Mouse (Mus musculus) adrenal gland, postnatal 4 days (tissue): ENCODE results near the gene Slc22a5. TPM values are rescaled to one million over a fixed set of nuclear protein-coding genes. Genes with fewer than 3 reads are reported as not detected.
"Not testable (repeated sequence)": the region's sequence is repeated elsewhere in the genome, so short reads cannot be mapped to it uniquely, and the experiment has no call there.

Experiments used
- DNase-seq, 2 experiments: peaks; one replicate each; pipeline ENCODE4 v3.0.0; 2021 to 2022; ENCODE audit warnings: low spot score in 2 of 2, mixed read lengths in 2 of 2
- long read RNA-seq, 2 experiments: library from polyadenylated mRNA; stranded (forward); transcript quantifications; one replicate each; pipeline ENCODE4 v2.0.0; 2021
- total RNA-seq, 2 experiments: library from RNA; stranded (reverse); gene quantifications; 2 replicates each; pipeline ENCODE4 v1.2.3; 2021

The Slc22a5 gene
- 10 to 100 TPM; 22.0 to 31.1 TPM for total RNA-seq
- long read RNA-seq, experiment 1, transcript Slc22a5-201 (10 exons, 3,062 nt) = major isoform, 14 of 26 reads
- long read RNA-seq, experiment 1, partial matches to known transcripts = 1 of 26 reads
- long read RNA-seq, experiment 1, other reads (novel, unspliced or antisense) = 11 of 26 reads
- long read RNA-seq, experiment 2, transcript Slc22a5-201 (10 exons, 3,062 nt) = major isoform, 49 of 73 reads
- long read RNA-seq, experiment 2, partial matches to known transcripts = 8 of 73 reads
- long read RNA-seq, experiment 2, other reads (novel, unspliced or antisense) = 16 of 73 reads

DNA sequence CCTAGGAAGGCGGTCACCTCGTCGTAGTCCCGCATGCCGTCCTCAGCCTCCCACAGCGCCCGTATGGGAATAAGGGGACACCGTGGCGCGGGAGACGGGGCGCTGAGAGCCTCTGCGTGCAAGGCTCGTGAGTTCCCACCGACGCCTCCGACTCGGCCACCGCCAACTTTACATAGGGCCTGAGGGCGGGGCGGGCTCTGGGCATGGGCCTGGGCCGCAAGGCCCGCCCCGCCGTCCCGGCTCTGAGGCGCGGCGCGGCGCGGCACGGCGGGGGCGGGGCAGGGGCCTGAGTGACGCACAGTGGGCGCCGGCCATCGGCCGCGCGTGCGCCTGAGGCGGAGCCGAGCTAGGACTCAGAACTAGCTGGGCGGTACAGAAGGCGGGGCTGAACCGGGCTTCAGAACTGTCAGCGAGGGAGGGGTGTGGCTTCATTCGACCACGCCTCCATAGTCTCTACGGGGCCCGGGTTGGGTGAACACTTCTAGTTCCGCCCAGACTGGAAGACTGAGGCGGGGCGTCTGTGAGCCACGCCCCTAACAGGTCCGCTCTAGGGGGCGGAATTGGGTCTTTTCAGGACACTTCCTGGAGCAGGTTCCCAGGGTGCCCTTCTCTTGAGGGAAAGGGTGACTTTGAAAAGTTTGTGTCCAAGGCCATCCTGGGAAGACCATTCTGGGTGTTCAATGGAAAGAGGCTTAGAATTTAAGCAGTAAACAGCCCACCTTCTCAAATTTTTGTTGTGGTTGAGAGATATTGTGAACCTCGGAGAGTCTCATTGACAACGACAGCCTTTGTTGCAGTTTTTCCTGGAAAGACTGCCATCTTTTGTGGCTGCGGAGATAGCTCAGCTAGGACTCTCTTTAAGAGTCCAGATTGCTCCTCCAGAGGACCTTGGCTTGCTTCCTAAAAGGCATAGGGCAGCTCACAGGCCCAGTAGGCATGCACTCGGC is at the start of gene Slc22a5:
Gene Slc22a5 (minus strand): TSS at position 156 of the 947 bp plus-strand sequence.
- peak; percentile 96 to 97 for DNase-seq

DNA sequence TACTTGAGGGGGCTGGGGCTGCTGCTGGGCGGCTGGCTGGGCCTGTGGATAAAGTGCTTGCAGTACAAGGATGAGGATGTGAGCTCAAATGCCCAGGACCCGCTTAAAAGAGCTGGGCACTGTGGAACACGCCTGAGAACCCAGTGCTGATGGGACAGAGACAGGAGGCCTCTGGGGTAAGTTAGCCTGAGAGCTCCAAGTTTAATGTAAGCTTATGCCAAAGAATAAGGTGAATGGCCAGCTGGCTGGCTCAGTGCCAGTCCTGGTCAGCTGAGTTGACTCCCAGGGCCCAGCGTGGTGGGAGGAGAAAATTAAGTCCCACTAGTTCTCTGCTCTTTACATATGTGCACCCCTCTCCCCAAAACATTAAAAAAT is 40.5 kb upstream of the Slc22a5 start:
- not testable (repeated sequence) for DNase-seq

DNA sequence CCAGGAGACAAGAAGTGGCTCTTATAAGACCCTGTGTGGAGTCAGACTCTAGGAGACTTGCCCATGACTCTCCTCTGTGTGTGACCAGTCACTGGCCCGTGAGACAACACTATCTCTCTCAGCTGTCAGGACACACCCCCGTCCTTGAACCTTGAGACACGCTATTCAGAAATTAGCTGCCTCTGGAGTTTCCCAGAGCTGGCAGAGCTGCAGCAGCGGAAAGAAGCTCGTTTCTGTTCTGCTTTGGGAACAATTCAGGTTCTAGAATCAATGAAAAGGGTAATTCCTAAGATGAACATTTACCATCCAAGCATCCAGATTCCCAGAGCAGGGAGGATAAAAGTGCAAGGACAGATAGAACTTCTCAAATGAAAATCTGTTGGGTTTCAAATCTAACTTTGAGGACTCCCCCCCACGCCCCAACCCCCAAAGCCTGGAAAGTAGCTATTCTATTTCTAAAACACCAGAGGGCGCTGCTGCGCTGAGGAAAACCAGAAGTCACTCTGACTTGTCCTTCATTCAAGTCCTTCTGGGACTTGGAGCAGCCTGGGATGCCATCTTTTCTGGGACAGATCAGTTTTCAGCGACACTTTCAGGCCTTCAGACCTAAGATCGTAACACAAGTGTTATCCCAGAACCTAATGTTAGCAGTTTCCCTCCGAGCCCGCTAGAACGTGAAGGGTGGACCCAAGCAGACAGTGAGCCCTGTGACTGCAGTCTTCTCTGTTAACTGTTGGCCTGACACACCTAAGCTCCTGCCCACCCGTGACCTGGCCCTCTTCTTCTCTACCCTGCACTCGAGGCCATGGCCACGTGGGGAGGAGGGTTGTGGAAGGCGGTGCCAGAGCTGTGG is 39.9 kb upstream of the Slc22a5 start:
- peak; percentile 6 to 38 for DNase-seq

DNA sequence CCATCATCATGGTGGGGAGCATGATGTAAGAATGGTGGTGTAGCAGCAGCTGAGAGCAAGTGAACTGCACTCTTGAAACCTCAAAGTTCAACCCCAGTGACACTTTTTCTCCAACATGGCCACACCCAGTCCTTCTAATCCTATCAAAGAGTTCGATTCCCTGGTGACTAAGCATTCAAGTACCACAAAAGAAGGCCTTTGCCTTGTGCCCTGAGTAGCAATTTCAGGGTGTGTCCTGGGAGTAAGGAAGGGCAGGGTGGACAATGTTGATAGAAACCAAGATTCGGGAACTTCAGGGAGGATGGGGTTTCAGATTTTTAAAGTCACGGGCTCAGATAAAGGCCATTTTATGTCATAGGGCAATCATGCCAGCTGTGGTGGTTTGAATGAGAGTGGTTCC is 38.3 kb upstream of the Slc22a5 start:
- DNase-seq = no peak

DNA sequence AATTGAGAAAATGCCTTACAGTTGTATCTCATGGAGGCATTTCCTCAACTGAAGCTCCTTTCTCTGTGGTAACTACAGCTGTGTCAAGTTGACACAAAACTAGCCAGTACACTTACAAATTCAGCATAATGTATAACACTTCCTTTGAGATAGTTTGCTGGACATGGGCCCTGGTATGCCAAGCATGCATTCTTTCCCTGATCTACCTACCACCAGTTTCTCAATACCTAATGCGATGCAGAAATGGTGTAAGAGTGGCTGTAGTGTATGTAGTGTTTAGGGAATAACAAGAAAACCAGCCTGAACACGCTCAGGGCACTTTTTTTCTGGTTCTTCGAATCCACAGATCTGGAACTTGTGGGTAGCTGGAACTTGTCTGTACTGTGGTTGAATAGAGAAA is 37.1 kb upstream of the Slc22a5 start:
- DNase-seq = no peak

DNA sequence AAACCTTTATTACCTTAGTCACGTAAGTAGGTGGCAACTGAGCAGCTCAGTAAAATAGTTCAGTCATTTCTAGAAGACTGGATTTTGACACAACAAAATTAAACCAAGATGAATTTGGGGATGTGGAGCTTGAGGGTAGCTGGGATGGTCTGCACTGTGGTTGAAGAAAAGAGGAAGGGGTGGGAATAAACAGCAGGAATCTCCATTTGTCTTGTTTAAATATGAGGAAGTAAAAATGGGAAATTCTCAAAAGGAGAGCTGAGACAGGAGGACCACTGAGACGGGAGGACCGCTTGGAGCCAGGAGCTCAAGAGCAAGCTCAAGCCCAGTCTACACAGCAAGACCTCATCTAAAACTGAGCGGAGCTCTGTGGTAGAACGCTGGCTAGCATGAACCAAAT is 34.8 kb upstream of the Slc22a5 start:
- no peak for DNase-seq

DNA sequence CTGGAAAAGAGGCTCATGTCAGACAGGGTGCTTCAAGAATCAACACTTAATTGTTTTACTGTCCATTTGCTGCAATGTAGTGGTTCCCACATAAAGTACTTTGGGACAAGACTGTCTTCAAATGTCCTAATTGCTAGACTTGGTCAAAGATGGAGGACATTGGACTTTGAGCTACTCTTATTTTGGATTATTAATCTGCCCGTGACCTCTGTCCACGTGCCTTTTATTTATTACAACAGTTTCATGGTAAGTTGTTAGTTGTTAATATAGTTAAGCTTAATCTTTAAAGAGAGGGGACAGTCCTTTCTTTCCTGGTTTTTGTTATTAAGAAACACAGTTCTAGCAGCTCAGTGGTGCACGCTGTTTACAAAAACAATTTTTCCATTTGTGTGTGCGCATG is 27.4 kb upstream of the Slc22a5 start:
- DNase-seq = no peak

DNA sequence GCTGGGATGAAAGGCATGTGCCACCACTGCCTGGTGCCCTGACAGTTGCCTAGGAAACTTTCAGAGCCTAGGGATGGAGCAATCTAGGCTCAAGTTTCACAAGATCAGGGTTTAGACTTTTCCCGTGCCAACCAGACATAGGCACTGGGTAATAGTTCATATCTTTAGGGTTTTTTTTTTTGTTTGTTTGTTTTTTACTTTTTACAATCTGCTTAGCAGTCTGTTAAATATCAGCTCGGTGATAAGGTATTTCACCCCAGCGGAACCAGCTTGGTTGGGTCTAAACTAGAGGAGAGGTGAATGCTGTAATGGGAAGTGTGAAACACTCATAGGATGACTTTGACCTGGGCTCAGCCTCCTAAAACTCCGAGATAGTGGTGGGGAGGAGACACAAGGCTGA is 19.6 kb upstream of the Slc22a5 start:
- no peak for DNase-seq

DNA sequence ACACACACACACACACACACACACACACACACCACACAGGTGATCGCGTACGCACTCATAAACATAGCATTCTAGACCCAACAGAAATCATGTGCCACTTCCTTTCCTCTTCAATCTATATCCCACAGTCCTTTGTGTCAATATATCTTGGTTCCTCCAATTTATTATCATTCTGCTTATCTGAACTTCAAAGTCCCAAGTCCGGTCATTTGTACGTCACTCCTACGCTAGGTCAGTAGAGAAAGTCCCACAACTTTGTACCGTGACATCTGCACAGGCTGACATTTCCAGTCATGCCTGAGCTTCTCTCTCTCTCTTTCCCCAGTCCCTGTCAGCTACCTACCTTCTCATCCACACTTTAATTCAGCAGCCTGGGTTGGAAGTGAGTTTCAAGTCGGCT is 17.2 kb upstream of the Slc22a5 start:
- no peak for DNase-seq

DNA sequence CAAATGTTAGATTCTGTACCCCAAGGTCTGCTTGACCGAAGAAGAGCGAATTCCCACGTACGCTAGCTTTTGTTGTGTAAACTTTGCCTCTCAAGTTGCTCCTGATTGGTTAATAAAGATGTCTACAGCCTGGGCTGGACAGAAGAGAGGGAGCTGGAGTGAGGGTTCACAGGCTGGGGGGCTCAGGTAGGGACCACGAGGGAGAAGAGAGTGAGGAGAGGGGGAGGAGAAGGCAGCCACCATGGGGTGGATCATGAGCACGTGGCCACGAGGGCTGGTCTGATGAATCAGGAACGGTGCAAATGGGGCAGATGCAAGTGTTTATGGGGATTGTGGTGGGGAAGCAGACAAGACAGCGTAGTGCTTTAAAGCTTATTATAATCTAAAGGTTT is 13.1 kb upstream of the Slc22a5 start:
- DNase-seq = no peak

DNA sequence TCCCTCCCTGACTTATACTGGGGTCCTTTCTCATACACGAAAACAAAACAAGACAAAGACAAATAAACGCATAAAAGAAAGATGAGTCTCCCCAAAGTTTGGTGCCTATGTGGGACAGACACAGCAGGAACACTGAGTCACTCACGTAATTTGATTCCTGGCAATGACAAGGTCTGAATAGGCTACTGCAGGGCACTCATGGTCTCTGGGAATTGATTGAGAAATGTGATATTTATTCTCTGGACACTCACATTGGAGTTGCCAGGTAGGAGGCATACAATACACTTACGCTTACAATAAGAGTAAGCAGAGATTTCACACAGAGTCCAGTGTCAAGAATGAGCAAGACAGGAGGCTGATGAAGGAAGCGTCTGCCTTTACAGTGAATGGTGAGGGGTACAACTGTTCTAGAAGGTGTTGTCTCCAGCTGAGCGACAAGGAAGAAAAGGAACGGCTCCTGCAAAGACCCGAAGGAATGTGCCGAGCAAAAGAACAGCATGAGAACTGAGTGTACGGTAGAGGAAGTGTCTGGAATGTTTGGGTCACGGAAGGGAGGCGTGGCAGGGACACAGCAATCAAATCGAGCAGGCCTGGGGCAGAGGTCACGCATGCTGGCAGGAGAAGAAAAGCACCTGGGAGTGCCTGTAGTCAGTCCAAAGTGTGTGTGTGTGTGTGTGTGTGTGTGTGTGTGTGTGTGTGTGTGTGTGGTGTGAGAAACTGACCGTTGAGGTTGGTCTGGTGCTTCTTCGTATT is 12.5 kb upstream of the Slc22a5 start:
- DNase-seq = no peak

DNA sequence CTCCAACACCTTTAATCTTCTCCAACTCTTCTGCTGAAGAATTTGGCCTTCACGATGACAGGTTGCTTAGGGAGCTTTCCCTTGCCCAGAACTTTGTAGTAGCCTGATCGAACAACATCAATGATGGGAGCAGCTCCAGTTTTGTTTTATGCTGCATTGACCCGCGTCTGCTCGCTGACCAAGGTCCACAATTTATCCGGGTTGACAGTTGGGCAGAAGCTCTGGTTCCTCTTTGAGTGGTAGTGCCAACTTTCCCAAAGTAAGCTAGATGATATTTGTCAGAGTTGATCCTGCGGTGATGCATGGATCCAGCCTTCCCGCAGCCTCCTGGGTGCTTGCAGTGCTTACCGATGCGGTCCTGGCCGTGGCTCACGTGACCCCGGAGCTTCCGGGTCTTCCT is 11.3 kb upstream of the Slc22a5 start:
- no peak for DNase-seq

DNA sequence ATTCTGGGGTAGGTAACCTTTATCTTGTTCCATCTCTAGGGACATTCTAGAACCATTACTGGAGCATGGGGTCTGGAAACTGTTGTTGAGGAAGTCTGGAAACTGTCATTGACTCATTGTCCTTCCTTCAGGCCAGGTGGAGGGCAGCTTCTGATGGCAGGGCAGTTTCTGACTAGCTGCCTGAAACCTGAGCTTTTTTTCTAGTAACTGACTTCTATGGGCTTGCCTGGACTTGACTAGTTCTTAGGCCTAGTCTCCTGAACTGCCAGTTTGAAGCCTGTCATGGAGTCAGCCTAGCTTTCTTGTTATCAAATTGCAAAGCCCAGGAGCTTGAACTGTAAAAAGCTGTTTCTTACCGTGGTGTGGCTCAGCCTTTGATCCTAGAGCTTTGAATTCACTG is 9.5 kb upstream of the Slc22a5 start:
- no peak for DNase-seq

DNA sequence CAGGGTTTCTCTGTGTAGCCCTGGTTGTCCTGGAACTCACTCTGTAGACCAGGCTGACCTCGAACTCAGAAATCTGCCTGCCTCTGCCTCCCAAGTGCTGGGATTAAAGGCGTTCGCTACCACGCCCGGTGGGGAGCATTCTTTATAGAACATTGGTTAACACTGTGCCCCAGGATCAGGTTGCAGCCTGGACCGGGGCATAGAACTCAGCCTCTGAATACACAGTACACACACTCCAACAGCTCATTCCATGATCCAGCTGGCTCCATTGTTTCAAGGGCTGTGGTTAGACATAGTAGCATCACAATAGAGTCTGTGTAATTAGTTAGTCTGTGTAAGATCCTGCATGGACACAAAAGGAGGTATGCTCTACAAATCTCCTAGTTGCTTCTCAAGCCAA is 8.5 kb upstream of the Slc22a5 start:
- no peak for DNase-seq

DNA sequence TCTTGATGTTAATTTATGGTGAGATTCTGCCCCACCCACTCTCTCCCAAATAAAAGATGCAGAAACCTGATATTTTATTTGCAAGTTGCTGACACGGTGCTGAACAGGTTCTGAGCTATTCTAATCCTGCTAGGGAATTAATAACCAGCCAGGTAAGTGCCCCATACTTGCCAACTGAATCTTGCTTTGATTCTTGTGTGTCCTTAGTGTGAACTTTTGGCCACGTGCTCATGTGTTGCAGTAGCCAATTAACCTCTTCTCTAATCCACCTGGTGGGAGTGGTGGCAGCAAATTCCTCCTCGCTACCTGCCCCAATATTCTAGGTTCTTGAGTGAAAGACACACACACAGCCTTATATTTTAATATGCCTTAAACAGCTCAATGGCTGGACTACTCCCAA is 7.5 kb upstream of the Slc22a5 start:
- DNase-seq = no peak

DNA sequence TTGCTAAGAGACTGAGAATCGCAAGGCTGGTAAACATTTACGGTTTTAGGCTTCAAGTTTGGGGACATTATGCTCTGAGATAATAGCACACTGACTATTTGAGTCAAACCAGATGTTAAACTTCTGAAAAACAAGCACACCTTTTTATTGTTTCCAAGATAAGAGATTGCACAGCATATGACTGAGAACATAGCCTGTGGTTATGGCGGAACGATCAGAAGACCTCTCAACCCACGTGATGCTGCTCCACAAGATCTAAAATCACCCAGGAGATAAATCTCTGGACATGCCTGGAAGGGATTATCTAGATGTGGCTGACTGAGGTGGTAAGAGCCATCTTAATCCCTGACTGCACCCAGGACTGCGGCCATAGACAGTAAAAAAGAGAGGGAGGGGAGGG is 5.5 kb upstream of the Slc22a5 start:
- no peak for DNase-seq

DNA sequence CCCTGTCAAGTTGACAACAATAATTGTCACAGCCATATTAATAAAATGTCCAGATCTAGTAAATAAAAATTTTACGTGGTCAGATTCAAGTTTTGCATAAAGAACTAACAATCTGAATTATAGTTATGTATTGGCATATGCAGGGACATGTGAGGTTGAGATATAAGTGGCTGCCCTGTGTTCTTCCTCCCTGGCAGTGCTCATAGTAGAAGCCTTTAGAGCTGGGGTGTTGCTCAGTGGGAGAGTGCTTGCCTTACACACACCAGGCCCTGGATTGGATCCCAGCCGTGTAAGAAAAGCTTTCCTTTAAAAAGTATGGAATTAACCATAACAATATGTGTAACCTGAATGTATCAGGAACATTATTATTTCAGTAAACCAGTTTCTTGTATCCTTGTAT is 2.0 kb upstream of the Slc22a5 start:
- DNase-seq = no peak

DNA sequence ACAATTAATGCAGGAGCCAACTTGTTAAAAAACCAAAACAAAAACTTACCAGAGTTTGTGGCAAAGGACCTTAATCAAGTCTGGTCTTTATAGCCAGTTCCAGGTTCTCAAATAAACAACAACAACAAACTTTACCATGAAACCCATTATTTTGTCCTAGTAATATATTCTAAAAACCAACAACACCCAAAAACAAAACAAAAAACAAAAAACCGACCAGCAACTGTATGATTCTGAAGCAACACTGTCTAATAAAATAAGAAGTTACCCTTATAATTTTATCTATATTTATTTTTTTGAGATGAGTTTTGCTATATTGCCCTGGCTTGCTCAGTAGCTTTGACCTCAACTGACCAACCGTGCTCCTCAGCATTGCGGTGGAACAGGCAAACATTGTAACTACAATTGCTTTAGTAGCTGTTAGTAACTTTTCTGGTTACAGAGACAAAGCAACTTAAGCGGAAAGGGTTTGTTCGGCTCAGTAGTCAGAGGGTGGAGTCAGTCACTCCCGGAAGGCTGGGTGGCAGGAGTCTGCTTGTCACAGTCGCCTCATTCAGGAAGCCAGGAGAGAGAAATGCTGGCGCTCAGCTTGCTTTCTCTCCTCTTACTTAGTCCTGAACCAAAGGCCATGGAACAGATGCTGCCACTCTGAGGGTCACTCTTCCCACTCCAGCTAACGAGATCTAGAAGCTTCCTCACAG is 1.4 kb upstream of the Slc22a5 start:
- no peak for DNase-seq

DNA sequence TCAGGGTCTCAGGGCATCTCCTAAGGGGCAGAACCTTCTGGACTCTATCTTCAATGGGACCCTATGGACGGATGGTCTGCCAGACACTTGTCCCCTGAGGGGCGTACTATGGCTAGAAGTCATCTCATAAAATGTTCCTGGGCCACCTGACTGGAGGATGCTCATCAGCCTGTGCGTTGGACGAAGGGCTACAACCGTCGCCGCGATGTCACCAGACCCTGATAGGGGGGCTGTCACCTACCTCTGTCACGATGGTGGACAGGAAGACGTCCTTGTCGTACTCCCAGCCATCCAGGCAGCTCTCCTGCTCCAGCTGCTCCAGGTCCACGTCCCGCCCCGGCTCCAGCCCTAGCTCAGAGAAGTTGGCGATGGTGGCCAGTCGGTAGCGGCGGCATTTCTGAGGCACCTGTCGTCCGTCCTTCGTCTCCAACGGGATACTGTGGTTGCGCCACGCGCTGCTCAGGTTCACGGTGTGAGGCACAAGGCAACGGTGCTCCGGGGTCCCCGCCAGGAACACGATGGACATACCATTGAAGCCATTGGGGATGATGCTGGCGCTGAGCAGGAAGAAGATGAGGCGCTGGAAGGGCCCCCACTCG is 455 bp downstream of the Slc22a5 start:
- DNase-seq = peak in 1 of 2 experiments; percentile 15

DNA sequence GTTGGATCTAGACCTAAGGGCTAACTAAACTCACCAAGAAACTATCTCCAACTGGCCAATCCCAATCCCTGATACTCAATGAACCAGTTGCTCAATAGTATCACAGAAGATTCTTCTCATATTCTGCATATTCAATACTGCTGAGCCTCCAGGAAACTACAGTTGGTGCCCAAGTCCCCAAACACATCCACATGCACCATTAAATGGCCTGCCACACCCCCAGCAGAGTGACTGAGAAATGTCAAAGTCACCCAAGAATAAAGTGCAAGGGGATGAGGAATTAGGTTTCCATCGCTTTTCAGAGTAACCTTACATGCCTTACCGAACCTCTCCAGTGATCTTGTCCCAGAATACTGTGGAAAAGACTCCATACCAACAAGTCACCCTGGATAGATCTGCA is 1.2 kb downstream of the Slc22a5 start:
- no peak for DNase-seq
